Mouse (Mus musculus): ENCODE data around the gene Crk. TPM values are rescaled to one million over a fixed set of nuclear protein-coding genes. Genes with fewer than 3 reads are reported as not detected.

Crk gene
- polyA plus RNA-seq (2017; shearing (Covaris generic)), result 10 to 100 TPM; 46.8 to 48.2 TPM

GRCm38 (mm10) chr11:75678747-75679438, at the start of gene Crk:
Gene Crk (plus strand): TSS chr11:75679259.

GRCm38 (mm10) chr11:75630645-75631229, 48.3 kb upstream of the Crk start, which contains the start of gene Inpp5k:
Gene Inpp5k (plus strand): TSS chr11:75630988.

GRCm38 (mm10) chr11:75650311-75650710, 28.7 kb upstream of the Crk start, which contains the start of gene Myo1c:
Gene Myo1c (plus strand): TSS chr11:75650504.

GRCm38 (mm10) chr11:75732434-75733226, 53.6 kb downstream of the Crk start, which contains the start of gene Ywhae:
Gene Ywhae (plus strand): TSS chr11:75732869.

Other genes with a start within 250 kb of the Crk start
- gene Serpinf2, start 239.7 kb upstream of the Crk start, polyA plus RNA-seq (2017; shearing (Covaris generic)), result under 1 TPM in 1 of 2 experiments, not detected in 1; 0.16 TPM
- gene Wdr81, start 224.5 kb upstream of the Crk start, polyA plus RNA-seq (2017; shearing (Covaris generic)), result 10 to 100 TPM in 1 of 2 experiments, 1 to 10 TPM in 1; 6.4 to 20.4 TPM
- 1 to 10 TPM; 1.8 to 4.8 TPM for gene Tlcd2, start 217.5 kb upstream of the Crk start, polyA plus RNA-seq (2017; shearing (Covaris generic))
- 10 to 100 TPM; 30.8 to 46.5 TPM for gene Prpf8, start 192.4 kb upstream of the Crk start, polyA plus RNA-seq (2017; shearing (Covaris generic))
- gene Rilp, start 169.2 kb upstream of the Crk start, polyA plus RNA-seq (2017; shearing (Covaris generic)), result not detected
- 1 to 10 TPM in 1 of 2 experiments, under 1 TPM in 1; 0.89 to 1.2 TPM for gene Scarf1, start 165.7 kb upstream of the Crk start, polyA plus RNA-seq (2017; shearing (Covaris generic))
- 10 to 100 TPM; 29.9 to 75.0 TPM for gene Slc43a2, start 147.6 kb upstream of the Crk start, polyA plus RNA-seq (2017; shearing (Covaris generic))
- gene Pitpna, start 91.2 kb upstream of the Crk start, polyA plus RNA-seq (2017; shearing (Covaris generic)), result 100 to 1,000 TPM; 352 to 377 TPM
- gene Inpp5k, start 48.3 kb upstream of the Crk start, polyA plus RNA-seq (2017; shearing (Covaris generic)), result 100 to 1,000 TPM; 121 to 145 TPM
- 10 to 100 TPM; 18.2 to 34.4 TPM for gene Myo1c, start 28.8 kb upstream of the Crk start, polyA plus RNA-seq (2017; shearing (Covaris generic))
- 100 to 1,000 TPM; 200 to 268 TPM for gene Ywhae, start 53.6 kb downstream of the Crk start, polyA plus RNA-seq (2017; shearing (Covaris generic))
- not detected for gene Doc2b, start 116.8 kb downstream of the Crk start, polyA plus RNA-seq (2017; shearing (Covaris generic))